Mouse (Mus musculus) frontal cortex, postnatal 10 days (tissue): ENCODE results near the gene Lgmn.
A peak's percentile ranks its signal among the peaks of the same experiment; 100 is the strongest.

Experiments used
- DNase-seq, 2 experiments: peaks; one replicate each; pipeline ENCODE4 v3.0.0; 2022; ENCODE audit warnings: low spot score in 2 of 2, mixed read lengths in 1 of 2

The Lgmn gene

DNA sequence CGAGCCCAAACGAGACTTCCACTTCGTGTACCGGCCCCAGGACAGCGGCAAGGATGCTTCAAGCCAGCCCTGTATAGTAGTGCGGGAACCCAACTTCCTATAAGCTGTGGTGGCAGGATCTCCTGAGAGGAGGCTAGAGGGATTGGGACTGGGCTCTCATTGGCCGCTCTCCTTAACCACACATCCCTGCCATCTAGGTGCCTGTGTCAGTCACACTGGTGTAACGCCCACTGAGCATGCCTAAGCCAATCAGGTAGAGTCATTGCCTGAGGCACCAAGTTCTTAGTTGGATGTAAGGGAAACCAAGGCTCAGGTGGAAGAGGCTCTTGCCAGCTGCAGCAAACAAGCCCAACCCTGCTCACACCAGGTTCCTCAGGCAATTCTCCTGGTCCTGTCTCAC, 49.6 kb downstream of the Lgmn start:
- DNase-seq = no peak

DNA sequence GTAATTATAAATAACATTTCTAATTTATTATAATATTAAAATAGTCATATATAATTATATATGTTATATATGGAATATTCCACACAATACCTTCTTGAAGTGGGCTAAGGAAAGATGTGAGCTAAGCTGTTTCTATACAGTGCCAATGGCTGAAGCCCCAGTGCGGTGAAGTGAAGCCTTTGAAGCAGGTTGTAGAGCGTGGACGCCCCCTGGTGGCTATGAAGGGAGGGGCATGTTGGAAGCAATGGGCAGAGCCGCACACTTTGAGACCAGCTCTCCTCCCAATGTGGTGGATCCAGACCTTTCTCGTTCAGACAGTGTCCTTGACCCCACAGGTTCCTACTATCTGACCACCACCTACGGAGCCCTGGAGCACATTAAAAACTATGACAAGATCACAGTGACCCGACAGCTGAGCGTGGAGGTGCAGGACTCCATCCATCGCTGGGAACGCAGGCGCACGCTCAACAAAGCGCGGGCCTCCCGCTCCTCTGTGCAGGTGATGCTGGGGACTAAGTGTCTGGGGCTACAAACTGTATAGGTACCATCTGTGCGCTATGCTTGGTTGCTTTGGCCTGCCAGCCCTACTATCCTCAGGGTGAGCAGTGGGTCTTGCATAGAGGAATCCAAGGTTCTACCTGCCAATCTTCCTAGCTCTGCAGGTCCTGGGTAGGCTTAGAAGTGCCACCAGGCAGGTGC, 52.2 kb downstream of the Lgmn start:
- peak; percentile 67 to 83 for DNase-seq

DNA sequence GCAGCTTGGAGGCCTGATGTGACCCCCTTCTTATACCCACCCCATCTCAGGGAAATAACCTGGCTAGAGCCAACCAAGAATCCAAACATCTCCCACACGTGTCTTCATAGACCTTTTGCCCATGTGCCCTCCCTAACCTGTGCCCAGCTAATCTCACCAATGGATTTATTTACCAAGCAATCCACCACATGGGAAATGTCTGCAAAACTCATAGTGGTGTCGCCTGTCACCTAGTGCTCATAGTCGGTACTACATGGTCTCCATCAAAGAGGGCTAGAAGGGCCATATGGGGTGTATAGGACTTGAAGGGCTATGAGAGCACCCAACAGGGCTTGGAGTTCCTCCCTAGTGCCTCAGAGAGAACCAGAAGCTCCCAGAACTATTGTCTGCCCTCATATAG, 54.8 kb downstream of the Lgmn start:
- DNase-seq = peak in 1 of 2 experiments; percentile 52

DNA sequence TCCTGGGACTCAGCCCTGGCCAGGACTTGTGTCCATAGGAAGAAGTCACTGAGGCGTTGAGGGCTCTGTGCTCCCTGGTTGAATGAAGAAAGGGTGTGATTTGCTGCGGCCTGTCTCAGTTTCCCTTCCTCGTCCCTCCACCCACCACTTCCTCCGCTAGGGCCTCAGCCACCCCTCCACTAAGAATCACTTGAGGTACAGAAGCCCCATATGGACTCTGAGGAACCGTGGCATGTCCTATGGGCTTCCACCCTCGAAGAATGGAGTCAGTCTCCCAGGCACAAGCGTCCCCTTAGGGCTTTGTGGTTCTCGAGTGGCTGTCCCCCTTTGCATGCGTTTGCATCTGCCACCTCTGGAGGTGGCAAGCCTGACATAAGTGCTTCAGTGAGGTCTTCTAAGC, 56.3 kb downstream of the Lgmn start:
- no peak for DNase-seq

DNA sequence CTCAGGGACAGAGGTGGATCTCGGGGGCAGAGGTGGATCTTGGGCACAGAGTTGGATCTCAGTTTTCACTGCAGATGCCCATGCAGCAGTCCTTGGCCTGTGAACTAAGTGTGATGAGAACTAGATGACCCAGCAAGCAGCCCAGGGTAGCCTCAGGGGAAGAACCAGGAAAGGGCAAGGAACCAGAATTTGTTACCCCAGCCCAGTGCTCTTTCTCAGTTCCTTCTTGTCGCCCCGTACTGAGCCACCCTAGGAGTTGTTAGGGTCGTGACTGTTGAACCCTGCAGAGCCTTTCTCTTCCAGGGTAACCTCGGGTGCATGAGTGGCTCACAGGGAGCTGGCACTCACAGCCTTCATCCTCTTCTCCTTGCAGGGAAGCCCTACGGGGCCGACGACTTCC, 57.4 kb downstream of the Lgmn start:
- no peak for DNase-seq

DNA sequence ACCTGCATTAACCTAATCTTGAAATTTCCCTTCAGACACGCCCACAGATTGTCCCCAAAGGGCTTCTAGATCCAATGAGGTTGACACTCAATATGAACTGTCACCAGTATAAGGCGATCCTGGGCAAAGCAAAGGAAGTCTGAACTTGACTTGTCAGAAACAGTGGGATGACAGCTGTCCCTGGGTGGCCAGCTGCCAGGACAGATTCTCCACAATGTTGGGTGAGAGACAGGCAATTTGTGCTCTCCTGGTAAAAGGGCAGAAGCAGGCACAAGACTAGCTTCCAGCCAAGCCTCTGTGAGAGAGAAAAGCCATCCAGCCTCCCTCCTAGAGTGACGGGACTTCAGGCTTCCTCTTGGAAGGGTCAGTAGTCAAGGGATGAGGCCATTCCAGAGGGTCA, 67.3 kb downstream of the Lgmn start:
- DNase-seq = no peak

DNA sequence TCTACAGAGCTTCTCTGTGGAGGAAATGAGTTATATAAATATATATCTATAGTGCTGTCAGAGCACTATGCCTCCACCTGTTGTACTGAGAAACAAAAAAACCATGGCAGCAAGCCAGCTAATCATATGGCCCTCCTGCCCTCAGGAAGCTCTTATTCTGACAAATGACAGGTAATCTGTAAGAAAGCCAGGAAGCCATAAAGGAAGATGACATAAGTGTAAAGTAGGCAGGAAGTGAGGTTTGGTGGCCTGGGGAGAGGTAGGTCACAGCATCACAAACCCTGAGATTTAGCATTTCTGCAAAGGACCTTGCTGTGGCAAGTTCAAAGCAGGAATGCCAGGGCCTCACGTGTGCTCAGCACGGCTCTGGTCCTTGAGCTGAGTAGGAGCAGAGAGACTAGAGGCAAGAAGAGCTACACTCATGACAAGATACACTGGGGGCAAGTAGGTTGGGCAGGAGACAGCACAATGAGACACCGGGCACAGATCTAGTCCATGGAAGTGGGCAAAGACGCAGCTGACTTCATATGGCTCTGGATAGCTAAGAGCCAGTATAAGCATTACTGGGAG, 68.6 kb downstream of the Lgmn start:
- no peak for DNase-seq

DNA sequence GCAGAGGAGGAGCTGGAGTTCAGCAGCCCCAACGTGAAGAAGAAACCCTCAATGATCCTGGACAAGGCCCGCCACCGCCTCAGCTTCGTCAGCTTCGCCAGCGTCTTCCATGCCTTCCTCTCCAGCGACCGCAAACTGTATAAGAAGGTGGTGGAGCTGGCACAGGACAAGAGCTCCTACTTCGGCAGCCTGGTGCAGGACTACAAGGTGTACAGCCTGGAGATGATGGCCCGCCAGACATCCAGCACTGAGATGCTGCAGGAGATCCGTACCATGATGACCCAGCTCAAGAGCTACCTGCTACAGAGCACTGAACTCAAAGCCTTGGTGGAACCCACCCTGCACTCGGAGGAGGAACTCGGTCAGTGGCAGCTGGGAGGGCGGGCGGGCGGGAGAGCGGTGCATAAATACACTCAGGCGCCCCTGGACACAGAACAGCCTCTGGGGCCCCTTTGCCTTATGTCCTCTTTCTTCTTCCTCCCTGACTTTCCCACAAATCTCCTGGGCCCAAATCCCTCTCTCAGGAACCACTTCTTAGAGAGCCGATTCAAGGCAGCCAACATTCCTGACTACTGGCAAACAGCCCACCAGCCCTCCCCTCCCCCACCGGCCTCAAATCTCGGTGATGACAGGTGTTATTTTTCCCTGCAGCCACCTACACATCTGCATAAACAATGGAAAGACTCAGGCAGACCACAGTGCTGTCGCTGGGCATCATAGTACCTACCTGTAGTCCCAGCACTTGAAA, 70.0 kb downstream of the Lgmn start:
- no peak for DNase-seq

DNA sequence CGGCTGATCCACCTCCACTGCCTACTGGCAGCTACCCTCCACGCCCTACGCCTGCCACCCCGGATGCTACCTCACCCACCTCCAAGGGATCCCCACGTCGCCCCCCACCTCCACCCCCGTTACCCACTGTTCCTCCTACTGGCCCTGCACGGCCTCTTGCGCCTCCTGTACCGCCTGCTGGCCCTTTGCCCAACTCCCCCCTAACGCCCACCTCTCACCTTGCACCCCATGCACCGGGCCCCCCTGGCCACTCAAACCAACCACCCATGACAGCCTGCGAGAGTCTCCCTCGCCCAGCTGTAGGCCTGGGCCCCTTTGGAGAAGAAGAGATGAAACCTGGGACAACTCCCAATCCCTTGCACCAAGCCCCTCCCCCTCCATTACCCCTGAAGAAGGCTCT, 71.1 kb downstream of the Lgmn start:
- DNase-seq = no peak

DNA sequence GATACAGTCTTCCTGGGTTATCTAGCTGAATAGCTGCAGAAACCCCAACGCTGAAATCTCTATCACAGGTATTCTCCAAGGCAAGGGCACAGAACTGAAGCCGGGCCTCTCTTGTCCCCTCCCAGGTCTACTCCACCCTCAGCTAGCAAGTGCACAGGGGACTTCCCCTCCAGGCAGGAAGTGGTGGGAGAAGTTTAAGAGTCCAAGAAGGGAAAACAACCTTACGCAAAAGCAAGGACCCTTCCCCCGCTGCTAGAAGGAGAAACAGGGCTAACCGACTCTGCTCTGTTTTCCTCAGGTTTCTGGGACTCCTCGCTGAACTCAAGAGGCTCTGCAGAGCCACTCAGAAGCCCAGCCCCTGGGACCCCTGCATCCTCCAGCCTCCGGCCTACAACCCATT, 71.5 kb downstream of the Lgmn start:
- DNase-seq = no peak

DNA sequence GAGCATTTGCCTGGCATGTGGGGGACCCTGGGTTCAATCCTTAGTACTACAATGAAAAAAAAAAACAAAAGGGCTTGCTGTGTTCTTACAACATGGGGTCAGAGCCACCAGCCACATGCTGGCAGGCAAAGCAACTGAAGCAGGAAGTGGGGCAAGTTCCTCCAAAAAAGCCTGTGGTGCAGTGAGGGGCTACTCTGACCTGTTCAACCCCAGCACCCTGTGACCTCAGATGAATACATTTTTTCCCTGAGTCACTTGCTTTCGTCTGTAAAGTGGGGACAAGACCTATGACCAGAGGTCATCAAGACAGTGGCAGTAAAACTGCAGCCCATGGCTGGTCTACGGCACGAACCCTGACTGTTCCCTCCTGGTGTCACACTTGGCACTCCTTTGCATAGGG, 72.5 kb downstream of the Lgmn start:
- no peak for DNase-seq

DNA sequence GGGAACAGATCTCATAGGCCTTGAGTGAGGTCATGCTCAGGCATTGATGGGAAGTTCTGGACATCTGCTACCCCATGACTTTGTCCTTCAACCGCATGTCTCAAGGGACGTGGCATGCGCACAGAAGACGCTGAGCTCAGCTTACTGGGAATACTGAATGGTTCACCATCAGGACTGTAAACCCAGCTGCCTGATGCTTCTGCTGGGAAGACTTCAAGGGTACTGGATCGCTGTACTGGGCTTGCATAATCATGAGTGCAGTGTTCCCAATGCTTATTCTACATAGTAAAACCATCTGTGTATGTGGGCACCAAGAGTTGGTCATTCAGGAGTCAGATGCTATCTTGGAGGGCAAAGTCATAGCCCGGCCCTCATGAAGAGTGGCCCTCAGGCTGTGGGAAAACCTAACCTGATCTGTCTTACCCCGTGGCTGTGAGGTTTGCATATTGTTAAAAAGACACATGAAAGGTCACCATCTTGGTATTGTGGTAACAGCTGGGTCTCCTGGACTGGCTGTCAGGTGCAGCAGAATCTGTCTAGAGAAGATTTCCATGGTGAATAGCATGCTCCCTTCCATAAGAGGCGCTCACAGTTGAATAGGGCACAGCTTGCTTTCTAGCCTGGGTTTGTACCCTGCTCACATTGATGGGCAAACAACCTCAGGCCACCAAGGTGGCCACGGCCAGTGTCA, 73.3 kb downstream of the Lgmn start:
- DNase-seq = no peak

DNA sequence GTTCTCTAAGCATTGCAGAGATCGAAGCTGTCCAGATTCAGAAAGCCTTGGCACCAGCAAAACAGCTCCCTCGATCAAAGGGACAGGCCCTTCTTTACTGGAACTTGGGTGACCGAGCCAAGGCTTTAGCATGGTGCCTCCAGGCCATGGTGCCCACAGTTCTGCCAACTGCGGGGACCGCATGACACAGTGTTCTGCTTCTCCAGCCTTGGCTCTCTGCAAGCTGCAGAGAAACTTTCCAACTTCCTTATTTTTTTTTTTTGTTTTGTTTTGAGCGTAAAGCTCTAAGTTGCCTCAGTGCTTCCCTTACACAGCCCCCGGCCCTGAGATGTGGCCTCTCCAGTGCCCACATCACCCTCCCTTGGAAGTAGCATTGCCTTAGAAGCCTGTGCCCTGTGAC, 74.6 kb downstream of the Lgmn start:
- peak in 1 of 2 experiments; percentile 25 for DNase-seq

DNA sequence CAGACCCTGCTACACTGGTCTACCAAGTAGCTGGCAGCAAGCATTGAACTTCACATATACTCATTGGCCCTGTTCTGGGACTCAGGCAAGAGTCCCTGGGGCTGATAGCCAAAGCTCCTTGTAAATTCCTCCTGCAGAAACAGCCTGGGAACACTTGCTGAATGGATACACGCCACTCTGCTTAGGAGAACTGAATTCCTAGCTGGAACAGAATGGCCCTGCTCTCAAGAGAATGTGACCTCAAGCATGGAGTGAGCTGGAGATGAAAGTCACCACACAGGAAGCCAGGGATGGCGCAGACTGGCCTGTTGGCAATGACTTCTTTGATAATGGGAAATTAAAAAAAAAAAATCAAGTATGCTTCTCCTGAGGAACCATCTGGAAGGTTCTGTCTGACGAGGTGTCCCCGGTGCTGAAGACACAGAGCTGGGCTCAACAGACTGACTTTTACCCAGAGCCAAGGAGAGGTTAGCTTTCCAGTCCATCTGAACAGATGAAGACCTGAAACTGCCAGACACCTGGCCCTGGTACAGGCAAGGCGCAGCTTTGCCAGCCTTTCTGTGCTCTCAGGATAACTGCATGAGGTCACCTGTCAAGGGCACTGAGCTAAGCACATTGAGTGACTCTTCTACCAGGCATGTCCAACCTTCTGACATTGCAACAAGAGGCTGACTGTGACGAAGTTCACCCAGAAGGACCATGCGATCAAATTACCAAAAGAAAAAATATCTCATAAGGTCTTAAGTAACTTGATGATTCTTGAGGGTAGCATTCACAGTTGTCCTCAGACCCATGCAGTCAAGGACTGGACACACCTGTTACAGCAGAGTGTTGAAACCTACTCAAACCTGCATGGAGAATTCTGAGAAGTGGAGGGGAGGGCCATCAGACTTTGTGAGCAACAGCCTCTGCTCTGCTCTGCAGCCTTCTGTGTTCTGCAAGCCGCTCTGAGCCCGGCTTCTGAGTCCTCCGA, 78.1 kb downstream of the Lgmn start:
- DNase-seq = no peak

DNA sequence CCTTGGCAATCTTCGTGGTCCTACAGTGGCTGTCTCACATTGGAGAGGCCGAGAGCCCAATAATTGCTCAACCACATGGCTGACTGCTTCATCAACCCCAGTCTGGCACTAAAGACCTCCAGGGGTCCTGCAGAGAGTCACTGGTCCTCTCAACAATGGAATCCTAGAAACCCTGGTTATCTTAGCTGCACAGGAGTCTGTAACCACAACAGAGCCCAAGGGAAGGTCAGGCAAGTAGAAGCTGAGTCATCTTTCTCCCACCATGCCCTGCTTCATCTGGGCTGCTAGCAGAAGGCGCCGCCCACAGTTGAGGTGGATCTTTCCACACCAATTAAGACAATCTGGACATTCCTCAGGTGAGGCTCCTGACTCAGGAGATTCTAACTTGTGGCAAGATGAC, 80.2 kb downstream of the Lgmn start:
- DNase-seq = no peak

DNA sequence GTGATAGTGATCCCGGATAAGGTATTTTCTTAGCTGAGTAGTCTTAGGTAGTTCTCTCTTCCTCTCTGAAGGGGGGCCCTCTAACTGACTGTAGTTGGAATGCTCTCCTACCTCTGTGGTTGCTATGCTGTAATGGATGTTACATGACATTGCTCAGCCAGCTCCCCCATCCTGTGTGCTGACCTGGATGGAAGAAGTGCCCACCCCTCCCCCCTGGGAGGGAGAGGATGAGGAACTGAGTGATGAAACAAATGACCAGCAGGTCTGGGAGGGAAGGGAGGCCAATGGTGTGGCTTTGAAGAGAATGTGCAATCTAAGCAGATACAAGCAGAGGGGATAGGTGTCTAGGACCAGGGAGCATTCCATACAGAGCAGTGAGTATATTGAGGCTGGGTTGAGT, 82.8 kb downstream of the Lgmn start:
- no peak for DNase-seq

DNA sequence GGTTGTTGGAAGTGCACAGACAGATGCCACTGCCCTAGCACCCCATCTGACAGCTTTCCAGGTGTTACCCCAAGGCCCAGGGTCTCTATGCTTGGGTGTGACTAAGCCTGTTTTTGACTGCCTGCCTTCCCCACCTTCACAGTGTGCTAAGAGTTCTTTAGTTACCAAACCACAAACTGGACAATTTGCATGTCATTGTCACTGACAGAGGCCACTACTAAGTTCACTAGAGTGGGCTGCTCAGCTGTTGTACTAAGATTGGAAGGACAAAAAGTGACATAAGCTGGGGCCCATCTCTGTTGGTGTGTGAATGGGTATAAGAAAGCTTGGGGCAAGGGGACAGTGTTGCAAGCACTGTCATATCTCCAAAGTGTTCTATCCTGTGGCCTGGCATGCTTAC, 83.8 kb downstream of the Lgmn start:
- DNase-seq = no peak

DNA sequence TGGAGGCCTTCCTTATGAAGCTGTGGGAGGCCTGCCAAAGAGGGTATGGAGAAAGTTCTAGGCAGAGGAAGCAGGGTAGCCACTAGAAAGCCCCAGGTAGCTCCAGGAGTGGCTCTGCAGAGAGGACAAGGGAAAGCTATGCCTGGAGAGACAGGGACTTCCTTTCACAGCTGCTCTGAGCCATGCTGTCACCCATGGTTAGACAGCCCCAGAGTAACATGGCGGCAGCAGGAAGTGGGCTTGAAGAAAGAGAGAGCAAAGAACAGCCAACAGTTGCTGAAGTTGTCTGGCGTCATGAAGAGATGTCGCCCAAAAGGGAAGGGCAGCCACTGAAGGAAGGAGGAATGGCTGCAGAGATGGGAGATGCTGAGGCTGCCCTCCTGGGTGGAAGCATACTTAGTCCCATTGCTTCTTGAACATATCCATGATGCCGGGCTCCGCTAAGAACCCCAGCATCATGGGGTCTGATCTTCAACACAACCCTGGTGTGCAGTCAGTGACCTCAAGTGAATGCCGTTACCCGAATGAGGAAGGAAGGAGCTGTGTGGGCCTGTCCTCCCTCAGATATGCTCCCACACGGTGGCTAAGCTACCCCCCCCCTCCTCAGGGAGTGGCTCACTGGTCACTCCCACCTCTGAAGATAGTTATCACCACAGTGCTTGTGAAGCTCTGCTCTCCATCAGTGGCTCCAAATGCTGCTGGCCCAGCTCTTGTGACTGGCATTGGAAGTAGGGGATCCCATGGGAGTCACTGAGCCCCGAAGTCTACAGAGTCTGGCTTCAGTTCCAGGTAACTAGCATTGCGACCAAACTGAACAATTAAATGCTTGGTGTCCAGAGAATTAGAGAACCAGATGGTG, 85.3 kb downstream of the Lgmn start:
- no peak for DNase-seq

DNA sequence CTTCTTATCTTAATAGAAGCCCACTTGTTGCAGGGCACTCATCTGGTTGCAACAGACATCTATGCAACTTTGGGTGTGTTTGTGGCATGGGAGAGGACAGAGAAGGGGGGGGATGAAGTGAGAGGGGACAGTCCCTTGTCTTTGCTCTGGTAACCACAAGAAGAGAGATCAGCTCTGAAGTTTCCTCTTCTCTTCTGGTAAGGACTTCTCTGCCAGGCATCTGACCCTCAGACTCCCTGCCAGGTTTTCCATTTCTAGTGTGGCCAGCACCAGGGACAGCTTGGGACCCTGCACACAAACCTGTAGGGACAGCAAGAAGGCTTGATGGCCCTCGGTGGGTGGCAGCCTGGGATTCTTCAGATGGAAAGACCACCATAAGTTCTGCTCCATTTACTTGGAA, 88.6 kb downstream of the Lgmn start:
- DNase-seq = no peak

DNA sequence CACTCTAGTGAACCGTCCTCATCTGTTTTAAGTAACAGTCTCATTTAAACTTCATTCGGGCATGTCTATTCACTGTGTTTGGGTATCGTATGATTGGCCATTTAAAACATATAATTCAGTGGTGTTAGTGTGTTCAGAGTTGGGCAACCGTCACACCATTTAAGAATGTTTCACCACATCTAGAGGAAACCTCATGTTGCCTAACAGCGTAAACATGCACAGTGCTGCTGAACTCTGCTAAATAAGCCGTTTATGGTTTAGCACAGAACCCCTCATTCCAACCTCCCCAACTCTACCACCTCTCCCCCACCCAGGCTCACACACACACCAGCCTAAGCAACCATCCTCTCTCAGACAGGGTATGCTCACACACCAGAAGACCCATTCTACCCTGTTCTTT, 91.2 kb downstream of the Lgmn start:
- DNase-seq = no peak

DNA sequence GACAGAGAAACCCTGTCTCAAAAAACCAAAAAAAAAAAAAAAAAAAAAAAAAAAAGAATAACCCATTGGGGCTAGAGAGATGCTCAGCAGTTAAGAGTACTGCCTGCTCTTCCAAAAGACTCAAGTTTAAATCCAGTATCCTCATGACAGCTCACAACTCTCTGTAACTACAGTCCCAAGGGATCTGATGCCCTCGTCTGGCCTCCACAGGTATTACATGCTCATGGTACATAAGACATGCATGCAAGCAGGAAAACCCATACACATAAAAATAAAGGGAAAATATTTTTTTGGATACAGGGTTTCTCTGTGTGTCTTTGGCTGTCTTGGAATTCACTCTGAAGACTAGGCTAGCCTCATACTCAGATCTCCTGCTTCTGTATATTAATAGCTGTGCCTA, 93.1 kb downstream of the Lgmn start:
- DNase-seq = no peak
